Mouse (Mus musculus): Measurements from ENCODE around the gene Slbp. TPM values are rescaled to one million over a fixed set of nuclear protein-coding genes. Genes with fewer than 3 reads are reported as not detected.

The Slbp gene
- total RNA-seq, 2 experiments from 2014 or later, result 276 to 369 TPM

GRCm38 (mm10) chr5:33637606-33638350 is 14.6 kb downstream of the Slbp start:
- ATAC-seq (replicated peaks; ENCODE audit: low FRiP score, low TSS enrichment, poor library complexity, severe bottlenecking), result no peak

GRCm38 (mm10) chr5:33635361-33635760 is 17.0 kb downstream of the Slbp start:
- peak; percentile 46 for ATAC-seq (replicated peaks; ENCODE audit: low FRiP score, low TSS enrichment, poor library complexity, severe bottlenecking)

GRCm38 (mm10) chr5:33632526-33632925 is 19.8 kb downstream of the Slbp start:
- no peak for ATAC-seq (replicated peaks; ENCODE audit: low FRiP score, low TSS enrichment, poor library complexity, severe bottlenecking)

- peak; percentile 27; the same call in 1 of the 2 replicates for ATAC-seq (replicated peaks; ENCODE audit: low FRiP score, low TSS enrichment, poor library complexity, severe bottlenecking)
Observed at GRCm38 (mm10) chr5:33630615-33631014, 21.8 kb downstream of the Slbp start.

- peak; percentile 58 for ATAC-seq (replicated peaks; ENCODE audit: low FRiP score, low TSS enrichment, poor library complexity, severe bottlenecking)
Observed at GRCm38 (mm10) chr5:33630061-33630460, 22.3 kb downstream of the Slbp start.

- ATAC-seq (replicated peaks; ENCODE audit: low FRiP score, low TSS enrichment, poor library complexity, severe bottlenecking), result peak; percentile 83
Observed at GRCm38 (mm10) chr5:33629301-33629987, 22.9 kb downstream of the Slbp start, which contains the start of the genes Fam53a and Gm9903. Fam53a (minus strand) TSS chr5:33629635. Gm9903 (plus strand) TSS chr5:33629925.

- ATAC-seq (replicated peaks; ENCODE audit: low FRiP score, low TSS enrichment, poor library complexity, severe bottlenecking), result peak; percentile 23
Observed at GRCm38 (mm10) chr5:33628820-33629300, 23.5 kb downstream of the Slbp start.

GRCm38 (mm10) chr5:33627968-33628367 is 24.4 kb downstream of the Slbp start:
- ATAC-seq (replicated peaks; ENCODE audit: low FRiP score, low TSS enrichment, poor library complexity, severe bottlenecking), result no peak

- ATAC-seq (replicated peaks; ENCODE audit: low FRiP score, low TSS enrichment, poor library complexity, severe bottlenecking), result 0 out of 2 replicates have a peak, but pooled peaks have one; percentile 17
Observed at GRCm38 (mm10) chr5:33623766-33624165, 28.6 kb downstream of the Slbp start.

- ATAC-seq (replicated peaks; ENCODE audit: low FRiP score, low TSS enrichment, poor library complexity, severe bottlenecking), result no peak
Observed at GRCm38 (mm10) chr5:33622671-33623070, 29.7 kb downstream of the Slbp start.

- no peak for ATAC-seq (replicated peaks; ENCODE audit: low FRiP score, low TSS enrichment, poor library complexity, severe bottlenecking)
Observed at GRCm38 (mm10) chr5:33614391-33614790, 38.0 kb downstream of the Slbp start.

- no peak for ATAC-seq (replicated peaks; ENCODE audit: low FRiP score, low TSS enrichment, poor library complexity, severe bottlenecking)
Observed at GRCm38 (mm10) chr5:33611795-33612194, 40.6 kb downstream of the Slbp start.

- no peak for ATAC-seq (replicated peaks; ENCODE audit: low FRiP score, low TSS enrichment, poor library complexity, severe bottlenecking)
Observed at GRCm38 (mm10) chr5:33609226-33609625, 43.1 kb downstream of the Slbp start.

- ATAC-seq (replicated peaks; ENCODE audit: low FRiP score, low TSS enrichment, poor library complexity, severe bottlenecking), result no peak
Observed at GRCm38 (mm10) chr5:33607434-33607833, 44.9 kb downstream of the Slbp start.

GRCm38 (mm10) chr5:33606631-33607030 is 45.7 kb downstream of the Slbp start:
- no peak for ATAC-seq (replicated peaks; ENCODE audit: low FRiP score, low TSS enrichment, poor library complexity, severe bottlenecking)

- no peak for ATAC-seq (replicated peaks; ENCODE audit: low FRiP score, low TSS enrichment, poor library complexity, severe bottlenecking)
Observed at GRCm38 (mm10) chr5:33605314-33605713, 47.1 kb downstream of the Slbp start.

- peak; percentile 71 for ATAC-seq (replicated peaks; ENCODE audit: low FRiP score, low TSS enrichment, poor library complexity, severe bottlenecking)
Observed at GRCm38 (mm10) chr5:33593620-33594019, 58.8 kb downstream of the Slbp start.

- ATAC-seq (replicated peaks; ENCODE audit: low FRiP score, low TSS enrichment, poor library complexity, severe bottlenecking), result peak; percentile 84
Observed at GRCm38 (mm10) chr5:33589221-33589888, 63.0 kb downstream of the Slbp start.

- ATAC-seq (replicated peaks; ENCODE audit: low FRiP score, low TSS enrichment, poor library complexity, severe bottlenecking), result no peak
Observed at GRCm38 (mm10) chr5:33588066-33588465, 64.3 kb downstream of the Slbp start.

GRCm38 (mm10) chr5:33587498-33588058 is 64.8 kb downstream of the Slbp start:
- ATAC-seq (replicated peaks; ENCODE audit: low FRiP score, low TSS enrichment, poor library complexity, severe bottlenecking), result no peak
